Mouse (Mus musculus): ENCODE measurements around the gene Col25a1.
A peak's percentile ranks its signal among the peaks of the same experiment; 100 is the strongest.

Col25a1 gene

GRCm38 (mm10) chr3:130327039-130328015 lies 196.0 kb downstream of the Col25a1 start:
- no peak for DNase-seq

GRCm38 (mm10) chr3:130328909-130329308 lies 197.6 kb downstream of the Col25a1 start:
- no peak for DNase-seq

GRCm38 (mm10) chr3:130329833-130330555 lies 198.7 kb downstream of the Col25a1 start:
- no peak for DNase-seq

- DNase-seq: no peak
Measured at GRCm38 (mm10) chr3:130330556-130330950, 199.3 kb downstream of the Col25a1 start.

GRCm38 (mm10) chr3:130332347-130332913 lies 201.1 kb downstream of the Col25a1 start:
- DNase-seq: no peak

- peak; percentile 14 for DNase-seq
Measured at GRCm38 (mm10) chr3:130337857-130338256, 206.6 kb downstream of the Col25a1 start.

GRCm38 (mm10) chr3:130338371-130338770 lies 207.1 kb downstream of the Col25a1 start:
- DNase-seq: no peak

GRCm38 (mm10) chr3:130350161-130350560 lies 218.9 kb downstream of the Col25a1 start:
- no peak for DNase-seq

- no peak for DNase-seq
Measured at GRCm38 (mm10) chr3:130354399-130355039, 223.2 kb downstream of the Col25a1 start.

GRCm38 (mm10) chr3:130356575-130357173 lies 225.4 kb downstream of the Col25a1 start:
- DNase-seq: no peak

GRCm38 (mm10) chr3:130360813-130361212 lies 229.5 kb downstream of the Col25a1 start:
- DNase-seq: no peak

GRCm38 (mm10) chr3:130361922-130362321 lies 230.6 kb downstream of the Col25a1 start:
- no peak for DNase-seq

- DNase-seq: no peak
Measured at GRCm38 (mm10) chr3:130362797-130363367, 231.6 kb downstream of the Col25a1 start.

GRCm38 (mm10) chr3:130366917-130367610 lies 235.8 kb downstream of the Col25a1 start:
- no peak for DNase-seq

GRCm38 (mm10) chr3:130368352-130368751 lies 237.1 kb downstream of the Col25a1 start:
- no peak for DNase-seq

- no peak for DNase-seq
Measured at GRCm38 (mm10) chr3:130369113-130369512, 237.8 kb downstream of the Col25a1 start.

GRCm38 (mm10) chr3:130370167-130370566 lies 238.9 kb downstream of the Col25a1 start:
- DNase-seq: no peak

GRCm38 (mm10) chr3:130373145-130373544 lies 241.8 kb downstream of the Col25a1 start:
- DNase-seq: no peak

GRCm38 (mm10) chr3:130374620-130375341 lies 243.5 kb downstream of the Col25a1 start:
- no peak for DNase-seq

- DNase-seq: no peak
Measured at GRCm38 (mm10) chr3:130377786-130378185, 246.5 kb downstream of the Col25a1 start.

- no peak for DNase-seq
Measured at GRCm38 (mm10) chr3:130378626-130379025, 247.3 kb downstream of the Col25a1 start.
